Mouse (Mus musculus) hindbrain, postnatal 0 days (tissue): ENCODE results near the gene Ap1ar. TPM values are rescaled to one million over a fixed set of nuclear protein-coding genes. Genes with fewer than 3 reads are reported as not detected.

Experiments
- ATAC-seq: fragments of 200-750 bp; cut with Nextera tagmentation; 2 replicates; pipeline ENCODE4 v1.8.0; 2017; ENCODE audit warnings: mild to moderate bottlenecking, moderate TSS enrichment, moderate library complexity
- DNase-seq: peaks from one replicate; pipeline ENCODE4 v3.0.0-alpha.2; 2015; ENCODE audit warnings: low spot score
- H3K27ac ChIP-seq: fragments of 300-500 bp; sonication (generic); 2 replicates; pipeline ENCODE4 v1.5.1; 2014; ENCODE audit warnings: mild to moderate bottlenecking
- H3K27me3 ChIP-seq: fragments of 300-500 bp; sonication (generic); 2 replicates; pipeline ENCODE4 v1.6.1; 2014; ENCODE audit warnings: low read length, mixed read lengths; ENCODE audit not compliant: insufficient read depth
- H3K36me3 ChIP-seq: fragments of 300-500 bp; sonication (generic); 2 replicates; pipeline ENCODE4 v1.6.1; 2014; ENCODE audit warnings: low read length, mixed read lengths; ENCODE audit not compliant: insufficient read depth
- H3K4me1 ChIP-seq: fragments of 300-500 bp; sonication (generic); 2 replicates; pipeline ENCODE4 v1.6.1; 2014; ENCODE audit warnings: antibody characterized with exemption, low read length, mixed read lengths; ENCODE audit not compliant: insufficient read depth
- H3K4me2 ChIP-seq: fragments of 300-500 bp; sonication (generic); 2 replicates; pipeline ENCODE4 v1.6.1; 2014; ENCODE audit warnings: low read depth, mild to moderate bottlenecking, low read length, moderate library complexity, mixed read lengths
- H3K4me3 ChIP-seq: fragments of 300-500 bp; sonication (generic); 2 replicates; pipeline ENCODE4 v1.5.1; 2014; ENCODE audit warnings: low read length
- H3K9ac ChIP-seq: fragments of 300-500 bp; sonication (generic); replicated peaks from 2 replicates; pipeline ENCODE4 v1.6.1; 2014; ENCODE audit warnings: mild to moderate bottlenecking, low read length, moderate library complexity, mixed read lengths
- H3K9me3 ChIP-seq: fragments of 300-500 bp; sonication (generic); 2 replicates; pipeline ENCODE4 v1.6.1; 2016; ENCODE audit warnings: low read length, mixed read lengths
- CTCF ChIP-seq: IDR thresholded peaks from 2 replicates; pipeline ENCODE4 v1.5.1; 2016; ENCODE audit warnings: antibody characterized with exemption, control low read depth, low read depth
- WGBS: fragments of 180-500 bp; shearing (Covaris S2); extraction: QIAGEN DNeasy Blood & Tissue Kit; methylation state at CpG from one replicate; pipeline ENCODE4 v1.1.7; 2014; 5-methylcytosine and 5-hydroxymethylcytosine counted together
- polyA plus RNA-seq: library from polyadenylated mRNA; unstranded; fragments of >200 nt; fragmentation: Nextera tagmentation; extraction: Ambion mirVana; gene quantifications from 2 replicates; pipeline ENCODE4 v1.2.1, GENCODE M21; 2015
- total RNA-seq: library from RNA; depleted of rRNA; stranded (reverse); fragments of >200 nt; gene quantifications from 2 replicates; pipeline ENCODE4 v1.2.3, GENCODE M21; 2014

The Ap1ar gene
- total and polyA plus RNA-seq, 2 experiments from 2014 or later = 69.7 to 77.8 TPM

DNA sequence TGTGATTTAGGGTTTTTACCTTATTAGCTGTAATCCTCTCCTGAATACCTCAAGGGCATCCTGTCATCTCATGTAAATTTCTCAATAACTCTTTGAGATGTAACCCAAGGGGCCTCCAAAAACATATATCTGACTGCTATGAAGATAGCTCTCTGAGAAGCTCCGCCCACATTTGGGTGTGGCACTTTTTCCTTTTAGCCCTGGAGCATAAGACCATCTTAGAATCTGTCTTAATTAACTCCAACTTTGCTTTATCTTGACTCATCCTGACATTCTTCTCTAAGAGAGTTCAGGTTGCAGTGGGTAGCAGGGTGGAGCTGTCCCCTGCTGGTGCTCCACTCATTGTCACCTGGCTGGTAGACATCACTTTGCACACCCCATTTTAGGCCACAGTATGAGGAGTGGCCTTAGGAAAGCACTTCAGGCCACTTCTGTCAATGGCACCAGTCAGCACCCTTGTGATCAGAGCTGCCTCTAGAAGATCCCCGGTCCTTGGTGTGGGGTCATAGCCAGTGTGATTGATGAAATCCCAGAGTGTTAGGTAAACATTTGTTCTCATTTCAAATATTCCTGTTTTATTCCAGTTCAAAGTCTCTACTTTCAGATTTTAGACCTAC lies 6.1 kb upstream of the Ap1ar start:
- H3K36me3 ChIP-seq = no peaks in the 10 kb centered on the region
- no peaks in the 10 kb centered on the region; the same call in 1 of the 2 replicates for H3K9me3 ChIP-seq
- 92% methylated on average over 2 of the region's 2 CpGs for WGBS
- no peaks in the 10 kb centered on the region for H3K4me1 ChIP-seq
- no peak for TF ChIP-seq CTCF
- ATAC-seq (no peak), DNase-seq (no peak)
- no peaks in the 10 kb centered on the region for H3K27me3 ChIP-seq
- no peak overlapping the region for H3K27ac ChIP-seq
- H3K4me3 ChIP-seq = no peak overlapping the region
- no peak overlapping the region for H3K4me2 ChIP-seq
- no peak overlapping the region for H3K9ac ChIP-seq

DNA sequence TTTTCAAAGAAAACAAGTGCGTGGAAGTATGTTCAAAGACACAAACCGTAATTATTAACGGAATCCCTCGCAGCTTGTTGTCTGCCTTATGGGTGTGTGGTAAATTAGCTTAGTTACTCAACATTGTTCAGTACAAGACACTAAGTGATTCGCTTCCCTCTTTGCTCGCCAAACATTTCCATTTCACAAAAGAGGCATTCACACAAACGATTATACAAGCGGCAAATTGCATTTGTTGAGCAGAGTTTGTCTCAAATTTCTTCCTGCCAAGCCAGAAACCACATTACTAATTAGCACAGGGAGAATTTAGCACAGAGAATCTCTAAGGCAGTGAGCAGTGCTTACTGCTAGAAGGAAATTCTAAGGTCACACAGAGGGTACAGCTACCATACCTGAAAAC lies 4.6 kb upstream of the Ap1ar start:
- no peaks in the 10 kb centered on the region for H3K36me3 ChIP-seq
- WGBS = 61% methylated on average over 8 of the region's 8 CpGs
- no peak overlapping the region for H3K4me3 ChIP-seq
- H3K9me3 ChIP-seq = no peaks in the 10 kb centered on the region; the same call in 1 of the 2 replicates
- H3K4me2 ChIP-seq = no peak overlapping the region
- DNase-seq (no peak), ATAC-seq (no peak)
- H3K27ac ChIP-seq = no peak overlapping the region
- H3K4me1 ChIP-seq = no peaks in the 10 kb centered on the region
- no peak overlapping the region for H3K9ac ChIP-seq
- no peak for TF ChIP-seq CTCF
- H3K27me3 ChIP-seq = no peaks in the 10 kb centered on the region

DNA sequence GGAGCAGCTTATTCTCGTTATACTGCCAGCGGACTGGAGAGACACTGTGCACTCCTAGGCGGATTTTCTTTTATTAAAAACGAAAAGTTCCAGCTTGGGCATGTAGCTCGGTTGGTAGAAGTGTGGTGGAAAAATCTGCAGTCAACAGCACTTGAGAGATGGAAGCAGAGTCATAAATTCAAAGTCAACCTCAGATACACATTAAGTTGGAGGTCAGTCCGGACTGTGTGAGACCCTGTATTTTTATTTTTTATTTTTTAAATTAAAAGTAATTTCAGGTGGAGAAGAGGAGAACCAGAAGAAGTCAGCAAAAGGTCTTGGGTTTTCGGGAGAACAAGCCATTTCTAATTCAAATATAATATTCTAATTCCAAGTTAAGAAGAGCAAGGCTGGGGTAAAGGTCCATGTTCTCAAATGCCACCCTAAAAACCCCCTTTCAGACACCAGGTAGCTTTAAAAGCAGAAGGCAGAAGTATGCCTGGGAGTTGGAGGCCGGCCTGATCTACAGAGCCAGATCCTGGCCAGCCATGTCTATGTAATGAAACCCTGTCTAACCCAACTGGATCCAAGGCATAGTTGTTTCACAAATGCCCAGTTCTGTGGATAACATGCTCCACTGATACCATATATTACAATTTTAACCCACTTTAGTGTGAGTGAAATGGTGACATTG lies 785 bp upstream of the Ap1ar start:
- Histone ChIP-seq H3K4me1 (no peaks in the 10 kb centered on the region; the same call in none of the 2 replicates), H3K4me3 (peak overlapping the region; percentile 88), H3K9me3 (no peaks in the 10 kb centered on the region), H3K4me2 (peak overlapping the region; percentile 70), H3K27me3 (no peaks in the 10 kb centered on the region), H3K27ac (peak overlapping the region; percentile 92), H3K9ac (peak overlapping the region; percentile 92), H3K36me3 (no peaks in the 10 kb centered on the region)
- DNase-seq (no peak), ATAC-seq (peak; percentile 13)
- WGBS = 33% methylated on average over 8 of the region's 8 CpGs
- no peak for TF ChIP-seq CTCF

DNA sequence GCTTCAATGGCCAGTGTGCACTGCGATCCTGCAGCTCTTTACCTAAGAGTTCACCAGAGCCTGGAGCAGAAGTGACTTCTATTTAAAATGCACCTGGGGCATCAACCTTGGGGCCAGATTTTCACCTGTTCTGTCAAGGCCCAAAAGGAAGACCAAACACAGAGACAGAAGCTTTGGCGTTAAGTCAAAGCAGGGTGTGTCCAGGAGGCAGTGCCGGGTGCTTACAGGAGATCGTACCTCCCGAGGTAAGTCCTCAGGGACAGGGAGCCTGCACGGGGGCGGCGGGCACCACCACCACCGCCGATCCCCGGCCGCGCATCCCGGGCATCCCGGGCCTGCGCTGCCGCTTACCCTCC lies 547 bp downstream of the Ap1ar start:
- peak overlapping the region; percentile 70 for H3K4me2 ChIP-seq
- under 1% methylated on average over 17 of the region's 17 CpGs for WGBS
- no peak for TF ChIP-seq CTCF
- ATAC-seq (no peak), DNase-seq (no peak)
- no peaks in the 10 kb centered on the region for H3K36me3 ChIP-seq
- peak overlapping the region; percentile 88 for H3K4me3 ChIP-seq
- H3K9me3 ChIP-seq = no peaks in the 10 kb centered on the region
- H3K27me3 ChIP-seq = no peaks in the 10 kb centered on the region
- H3K27ac ChIP-seq = peak overlapping the region; percentile 92
- no peaks in the 10 kb centered on the region; the same call in none of the 2 replicates for H3K4me1 ChIP-seq
- peak overlapping the region; percentile 92 for H3K9ac ChIP-seq

DNA sequence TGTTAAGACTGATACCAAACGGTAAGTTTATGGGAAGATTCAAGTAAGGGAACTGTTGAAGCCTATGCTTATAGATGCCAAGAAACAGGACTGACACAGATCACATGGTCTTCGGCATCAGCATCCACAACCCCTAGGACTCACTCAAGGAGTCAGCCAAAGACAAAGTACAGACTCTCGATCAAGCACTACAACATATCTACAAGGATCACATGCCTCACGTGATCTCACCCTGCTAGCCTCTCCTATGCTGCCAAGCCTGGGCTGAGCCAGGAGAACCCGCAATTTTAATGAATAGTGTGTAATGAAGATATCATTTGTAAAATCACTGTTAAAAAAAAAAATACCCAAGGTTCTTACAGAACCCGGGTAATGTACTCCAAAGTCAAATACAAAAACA lies 1.7 kb downstream of the Ap1ar start:
- Histone ChIP-seq H3K27ac (no peak overlapping the region), H3K4me3 (no peak overlapping the region), H3K27me3 (no peaks in the 10 kb centered on the region), H3K36me3 (no peaks in the 10 kb centered on the region), H3K4me1 (no peaks in the 10 kb centered on the region; the same call in none of the 2 replicates), H3K9me3 (no peaks in the 10 kb centered on the region), H3K4me2 (peak overlapping the region; percentile 70), H3K9ac (no peak overlapping the region)
- TF ChIP-seq CTCF = no peak
- ATAC-seq = no peak
- 76% methylated on average over 6 of the region's 6 CpGs for WGBS
- no peak for DNase-seq

DNA sequence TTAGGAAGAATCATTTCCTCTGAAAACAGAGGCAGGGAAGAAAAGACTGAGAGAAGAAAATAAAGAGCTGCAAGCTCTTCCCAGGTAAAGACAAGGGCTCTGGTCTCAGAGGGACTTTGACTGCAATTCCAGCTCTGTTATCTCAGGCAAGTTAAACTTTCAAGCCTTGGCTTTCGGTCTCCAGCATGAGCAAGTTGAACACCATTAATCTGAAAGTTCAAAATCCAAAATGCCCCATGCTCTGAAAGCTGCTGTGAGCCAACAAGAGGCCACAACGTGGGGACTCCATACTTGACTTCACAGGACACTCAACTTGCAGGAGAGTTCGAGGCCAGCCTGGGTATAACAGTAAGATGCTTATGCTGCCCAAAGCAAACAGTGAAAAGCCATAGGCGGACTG lies 3.3 kb downstream of the Ap1ar start:
- Histone ChIP-seq H3K4me2 (no peak overlapping the region), H3K27me3 (no peaks in the 10 kb centered on the region), H3K27ac (no peak overlapping the region), H3K9ac (no peak overlapping the region), H3K36me3 (no peaks in the 10 kb centered on the region), H3K4me3 (no peak overlapping the region), H3K4me1 (no peaks in the 10 kb centered on the region; the same call in none of the 2 replicates), H3K9me3 (no peaks in the 10 kb centered on the region)
- DNase-seq (no peak), ATAC-seq (no peak)
- WGBS = 93% methylated on average over 4 of the region's 4 CpGs
- no peak for TF ChIP-seq CTCF

DNA sequence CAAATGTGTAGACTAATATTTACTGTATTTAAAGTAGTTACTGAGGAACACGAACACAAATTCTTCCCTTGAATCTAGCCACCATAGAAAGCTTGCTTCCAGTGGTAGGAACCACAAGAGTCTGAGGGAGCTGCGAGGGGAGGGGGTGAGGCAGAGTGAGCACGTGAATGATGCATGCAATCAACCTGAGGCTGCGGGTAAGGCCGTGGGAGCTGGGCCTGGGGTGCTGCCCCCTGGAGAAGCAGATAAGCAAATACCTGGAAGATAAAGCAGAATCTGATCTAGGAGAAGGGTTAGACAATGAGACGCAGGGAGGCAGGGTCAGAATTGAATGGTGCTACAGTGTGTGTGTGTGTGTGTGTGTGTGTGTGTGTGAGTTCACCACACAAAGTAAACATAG lies 6.2 kb downstream of the Ap1ar start:
- no peak overlapping the region for H3K4me3 ChIP-seq
- DNase-seq (no peak), ATAC-seq (no peak)
- H3K36me3 ChIP-seq = no peaks in the 10 kb centered on the region
- 62% methylated on average over 6 of the region's 6 CpGs for WGBS
- TF ChIP-seq CTCF = no peak
- no peaks in the 10 kb centered on the region for H3K9me3 ChIP-seq
- H3K27ac ChIP-seq = no peak overlapping the region
- H3K4me2 ChIP-seq = no peak overlapping the region
- H3K27me3 ChIP-seq = no peaks in the 10 kb centered on the region
- no peak overlapping the region for H3K9ac ChIP-seq
- H3K4me1 ChIP-seq = no peaks in the 10 kb centered on the region; the same call in none of the 2 replicates
